Mouse (Mus musculus): ENCODE results near the gene Rbbp5.
"Not testable (repeated sequence)": the region's sequence is repeated elsewhere in the genome, so short reads cannot be mapped to it uniquely, and the experiment has no call there.

The Rbbp5 gene

GRCm38 (mm10) chr1:132476928-132477691 lies at the start of gene Rbbp5:
Gene Rbbp5, plus strand, starts transcription at chr1:132477365.
- DNase-seq (ENCODE audit: low spot score in 2 of 2), result peak; percentile 78 to 94

- no peak for DNase-seq (ENCODE audit: low spot score in 2 of 2)
These were observed 46.3 kb upstream of the Rbbp5 start for GRCm38 (mm10) chr1:132430818-132431217.

- DNase-seq (ENCODE audit: low spot score in 2 of 2), result peak in 1 of 2 experiments; percentile 10
These were observed 45.4 kb upstream of the Rbbp5 start for GRCm38 (mm10) chr1:132431716-132432115.

- DNase-seq (ENCODE audit: low spot score in 2 of 2), result no peak
These were observed 43.8 kb upstream of the Rbbp5 start for GRCm38 (mm10) chr1:132433349-132433748.

DNA sequence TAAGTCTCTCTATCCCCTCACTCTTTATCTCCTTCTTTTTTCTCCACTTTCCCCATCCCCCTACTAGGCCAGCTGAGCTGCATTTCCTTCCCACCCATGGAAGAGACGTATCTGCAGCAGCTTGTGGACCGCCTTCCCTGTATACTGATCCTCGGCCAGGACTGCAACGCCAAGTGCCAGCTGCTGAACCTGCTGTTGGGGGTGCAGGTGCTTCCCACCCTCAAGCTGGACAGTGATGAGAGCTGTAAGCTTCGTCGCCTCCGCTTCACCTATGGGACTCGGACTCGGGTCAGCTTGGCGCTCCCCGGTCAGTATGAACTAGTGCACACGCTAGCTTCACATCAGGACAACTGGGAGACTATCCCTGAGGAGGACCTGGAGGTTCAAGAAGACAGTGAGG lies 43.1 kb upstream of the Rbbp5 start:
- no peak for DNase-seq (ENCODE audit: low spot score in 2 of 2)

GRCm38 (mm10) chr1:132436320-132436958 lies 40.7 kb upstream of the Rbbp5 start:
- no peak for DNase-seq (ENCODE audit: low spot score in 2 of 2)

- DNase-seq (ENCODE audit: low spot score in 2 of 2), result no peak
These were observed 40.2 kb upstream of the Rbbp5 start for GRCm38 (mm10) chr1:132436960-132437359.

DNA sequence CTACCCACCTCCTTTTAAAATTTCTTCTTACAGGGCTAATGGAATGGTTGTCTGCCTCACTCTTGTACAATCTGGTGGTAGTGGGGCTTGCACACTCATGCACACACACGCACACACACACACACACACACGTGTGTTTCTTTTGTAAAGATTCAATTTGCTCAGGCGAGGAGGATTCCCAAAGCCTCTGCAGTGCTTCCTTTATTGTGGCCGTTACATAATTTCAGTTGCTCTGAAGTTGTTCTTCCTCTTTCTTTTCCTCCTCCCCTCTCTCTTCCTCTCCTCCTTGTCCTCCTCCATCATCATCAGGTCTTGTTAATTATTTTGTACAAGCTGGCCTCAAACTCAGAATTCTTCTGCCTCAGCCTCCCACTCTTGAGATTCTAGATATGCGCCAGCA lies 39.8 kb upstream of the Rbbp5 start:
- DNase-seq (ENCODE audit: low spot score in 2 of 2), result no peak

DNA sequence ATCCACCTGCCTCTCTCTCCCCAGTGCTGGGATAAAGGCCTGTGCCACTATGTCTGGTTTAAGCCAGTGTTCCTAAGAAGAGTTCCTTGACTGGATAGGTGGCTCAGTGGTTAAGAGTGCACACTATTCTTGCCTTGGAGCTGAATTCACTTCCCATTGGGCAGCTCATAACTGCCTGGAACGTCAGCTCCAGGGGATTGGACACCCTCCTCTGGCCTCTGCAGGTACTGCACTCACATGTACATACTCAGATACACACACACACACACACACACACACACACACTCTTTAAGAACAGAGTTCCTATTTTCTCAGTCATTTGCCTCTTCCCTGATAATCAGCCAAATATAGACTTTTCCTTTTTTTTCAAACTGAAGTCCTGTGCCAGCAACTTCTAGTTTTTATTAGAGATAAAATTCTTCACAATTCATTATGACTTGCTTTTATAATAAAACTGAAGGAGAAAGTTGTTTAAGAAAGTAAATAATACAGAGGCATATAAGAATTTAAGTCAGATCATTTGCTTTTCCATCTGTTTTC lies 36.2 kb upstream of the Rbbp5 start:
- DNase-seq (ENCODE audit: low spot score in 2 of 2), result no peak

GRCm38 (mm10) chr1:132449742-132450141 lies 27.4 kb upstream of the Rbbp5 start:
- no peak for DNase-seq (ENCODE audit: low spot score in 2 of 2)

- DNase-seq (ENCODE audit: low spot score in 2 of 2), result no peak
These were observed 12.5 kb upstream of the Rbbp5 start for GRCm38 (mm10) chr1:132464651-132465050.

GRCm38 (mm10) chr1:132468926-132469325 lies 8.2 kb upstream of the Rbbp5 start:
- no peak for DNase-seq (ENCODE audit: low spot score in 2 of 2)

DNA sequence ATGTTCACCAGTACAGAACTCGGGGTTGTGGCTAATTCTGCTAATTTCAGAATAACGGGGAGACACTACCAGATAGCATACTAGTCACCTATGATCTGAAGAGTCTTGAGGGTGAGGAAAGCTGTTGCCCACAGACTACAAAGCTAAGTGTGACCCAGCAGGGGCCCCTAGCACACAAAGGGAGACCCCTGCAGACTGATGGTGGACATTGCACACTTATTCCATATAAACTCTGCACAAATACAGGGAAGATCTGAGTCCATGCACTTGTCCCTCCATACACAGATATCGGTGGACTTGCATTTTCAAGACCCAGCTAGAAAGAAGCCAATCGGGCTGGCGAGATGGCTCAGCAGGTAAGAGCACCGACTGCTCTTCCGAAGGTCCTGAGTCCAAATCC lies 7.6 kb upstream of the Rbbp5 start:
- DNase-seq (ENCODE audit: low spot score in 2 of 2), result no peak

DNA sequence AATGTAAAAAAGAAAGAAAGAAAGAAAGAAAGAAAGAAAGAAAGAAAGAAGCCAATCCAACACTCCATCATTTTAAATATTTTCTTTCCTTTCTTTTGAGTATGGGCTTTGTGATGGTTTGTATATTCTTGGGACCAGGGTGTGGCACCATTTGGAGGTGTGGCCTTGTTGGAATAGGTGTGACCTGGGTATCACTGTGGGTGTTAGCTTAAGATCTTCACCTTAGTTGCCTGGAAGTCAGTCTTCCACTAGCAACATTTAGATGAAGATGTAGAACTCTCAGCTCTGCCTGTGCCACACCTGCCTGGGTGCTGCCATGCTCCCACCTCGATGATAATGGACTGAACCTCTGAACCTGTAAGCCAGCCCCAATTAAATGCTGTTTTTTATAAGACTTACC lies 7.1 kb upstream of the Rbbp5 start:
- DNase-seq (ENCODE audit: low spot score in 2 of 2), result not testable (repeated sequence)

DNA sequence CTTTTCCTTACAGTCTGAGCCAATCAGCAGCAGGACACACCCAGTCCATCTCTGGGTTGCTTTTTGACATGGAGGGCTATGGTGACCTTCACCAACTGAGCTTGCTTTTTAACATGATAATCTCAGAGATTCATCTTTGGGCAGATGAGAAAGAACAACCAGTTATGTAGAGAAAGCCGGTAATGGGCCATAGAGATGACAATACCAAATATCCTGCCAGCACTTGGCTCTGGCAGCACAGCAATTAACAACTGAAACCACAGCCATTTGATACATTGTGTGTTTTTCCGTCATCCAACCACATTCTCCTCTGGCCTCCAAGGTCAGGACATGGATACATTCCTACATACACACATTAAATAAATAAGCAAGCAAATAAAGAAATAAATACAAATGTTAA lies 6.1 kb upstream of the Rbbp5 start:
- no peak for DNase-seq (ENCODE audit: low spot score in 2 of 2)

DNA sequence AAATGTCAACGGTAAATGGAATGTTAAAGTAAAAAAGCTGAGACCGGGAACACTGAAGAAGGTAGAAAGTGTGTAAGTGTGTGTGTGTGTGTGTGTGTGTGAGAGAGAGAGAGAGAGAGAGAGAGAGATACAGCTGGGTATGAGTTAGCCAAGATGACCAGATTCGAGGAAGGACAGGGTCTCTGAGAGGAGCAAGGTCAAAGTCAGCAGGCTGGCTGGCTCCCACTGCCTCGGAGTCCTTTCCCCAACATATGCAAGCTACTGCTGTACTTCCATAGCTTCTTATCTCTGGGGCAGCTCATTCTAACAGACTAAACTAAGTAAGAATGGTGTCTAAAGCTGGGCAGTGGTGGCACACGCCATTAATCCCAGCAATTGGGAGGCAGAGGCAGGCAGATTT lies 5.7 kb upstream of the Rbbp5 start:
- DNase-seq (ENCODE audit: low spot score in 2 of 2), result no peak

- no peak for DNase-seq (ENCODE audit: low spot score in 2 of 2)
These were observed 4.6 kb upstream of the Rbbp5 start for GRCm38 (mm10) chr1:132472537-132472936.

GRCm38 (mm10) chr1:132474496-132474895 lies 2.7 kb upstream of the Rbbp5 start:
- DNase-seq (ENCODE audit: low spot score in 2 of 2), result no peak

DNA sequence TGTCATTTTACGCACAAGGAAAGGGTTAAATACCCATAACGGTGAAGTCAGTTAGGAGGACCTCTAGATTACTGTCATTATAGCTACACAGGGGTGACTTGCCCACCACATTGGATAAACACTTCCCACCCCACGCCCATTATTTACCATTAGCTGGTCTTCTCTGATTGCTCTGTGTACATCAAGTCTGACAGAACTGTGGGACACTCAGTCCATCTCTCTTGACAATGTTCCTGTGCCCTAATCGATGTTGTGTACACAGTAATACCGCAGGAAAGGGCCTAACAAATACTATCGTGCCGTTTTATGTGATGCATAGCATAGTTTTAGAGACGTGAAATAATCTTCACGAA lies 614 bp upstream of the Rbbp5 start:
- no peak for DNase-seq (ENCODE audit: low spot score in 2 of 2)

GRCm38 (mm10) chr1:132479438-132479837 lies 2.3 kb downstream of the Rbbp5 start:
- DNase-seq (ENCODE audit: low spot score in 2 of 2), result no peak

GRCm38 (mm10) chr1:132481619-132482018 lies 4.5 kb downstream of the Rbbp5 start:
- DNase-seq (ENCODE audit: low spot score in 2 of 2), result no peak

- DNase-seq (ENCODE audit: low spot score in 2 of 2), result no peak
These were observed 6.1 kb downstream of the Rbbp5 start for GRCm38 (mm10) chr1:132483234-132483633.

GRCm38 (mm10) chr1:132483759-132484158 lies 6.6 kb downstream of the Rbbp5 start:
- DNase-seq (ENCODE audit: low spot score in 2 of 2), result no peak

Data from urinary bladder, adult 18-20 months (tissue).